Mouse (Mus musculus) CH12.LX (cell line): ENCODE data around the gene Cfap61. TPM values are rescaled to one million over a fixed set of nuclear protein-coding genes. Genes with fewer than 3 reads are reported as not detected.

Source experiments
- DNase-seq: peaks from one replicate; pipeline ENCODE4 v3.0.0-alpha.2; 2013; ENCODE audit errors: extremely low read depth
- H3K27ac ChIP-seq: 2 replicates; pipeline ENCODE4 v1.5.1; 2012; ENCODE audit warnings: low read depth, mild to moderate bottlenecking, control low read depth, moderate library complexity; ENCODE audit not compliant: insufficient read depth
- H3K27me3 ChIP-seq: replicated peaks from 2 replicates; pipeline ENCODE3; 2012; ENCODE audit warnings: inconsistent platforms
- H3K36me3 ChIP-seq, 2 experiments: replicated peaks in 1 of 2; 2 replicates each; pipeline versions ENCODE3 to v1.6.1; 2012; ENCODE audit warnings: inconsistent platforms in 1 of 2, low read length in 1 of 2, mild to moderate bottlenecking in 1 of 2, mixed read lengths in 1 of 2, moderate library complexity in 1 of 2; ENCODE audit not compliant: control insufficient read depth in 1 of 2, insufficient read depth in 1 of 2
- H3K4me1 ChIP-seq, 2 experiments: 2 replicates each; pipeline ENCODE4 v1.6.1; 2012; ENCODE audit warnings: inconsistent platforms in 1 of 2, moderate library complexity in 1 of 2; ENCODE audit not compliant: insufficient read depth in 2 of 2, control insufficient read depth in 1 of 2
- H3K4me2 ChIP-seq: 2 replicates; pipeline ENCODE4 v1.6.1; 2012; ENCODE audit warnings: low read depth, mild to moderate bottlenecking, control low read depth; ENCODE audit not compliant: poor library complexity, insufficient read depth, severe bottlenecking
- H3K4me3 ChIP-seq, 3 experiments: fragments of 150-350 bp in 1 of 3; sonication (generic) in 1 of 3; replicated peaks in 1 of 3; 2 replicates each; pipeline versions ENCODE3 to v1.5.1; 2011 to 2012; ENCODE audit warnings: low read depth in 2 of 3, low read length in 2 of 3, mild to moderate bottlenecking in 2 of 3, moderate library complexity in 2 of 3, control low read depth in 1 of 3, improper control_type of control experiment in 1 of 3, inconsistent platforms in 1 of 3, mixed read lengths in 1 of 3; ENCODE audit not compliant: poor library complexity in 1 of 3
- H3K79me2 ChIP-seq: replicated peaks from 2 replicates; pipeline ENCODE4 v1.6.1; 2012; ENCODE audit warnings: mild to moderate bottlenecking, moderate library complexity; ENCODE audit not compliant: control insufficient read depth, poor library complexity, insufficient read depth, severe bottlenecking; ENCODE audit errors: extremely low read depth
- H3K9ac ChIP-seq: 2 replicates; pipeline ENCODE4 v1.6.1; 2012; ENCODE audit warnings: low read depth, mild to moderate bottlenecking, control low read depth, moderate library complexity; ENCODE audit not compliant: insufficient read depth
- H3K9me3 ChIP-seq: replicated peaks from 2 replicates; pipeline ENCODE3; 2012; ENCODE audit warnings: low read length, inconsistent platforms, mixed read lengths
- CHD1 ChIP-seq: IDR thresholded peaks from 2 replicates; pipeline ENCODE4 v1.6.1; 2012; ENCODE audit warnings: low read depth, low read length, improper control_type of control experiment, inconsistent platforms
- CHD2 ChIP-seq: IDR thresholded peaks from 2 replicates; pipeline ENCODE4 v1.6.1; 2011; ENCODE audit warnings: low read length, improper control_type of control experiment
- CTCF ChIP-seq, 2 experiments: IDR thresholded peaks in 1 of 2; conservative IDR thresholded peaks in 1 of 2; 2 replicates each; pipeline ENCODE4 v1.5.1; 2011 to 2012; ENCODE audit warnings: low read depth in 2 of 2, low read length in 2 of 2, improper control_type of control experiment in 1 of 2, inconsistent platforms in 1 of 2, mild to moderate bottlenecking in 1 of 2, moderate library complexity in 1 of 2
- E2F4 ChIP-seq: IDR thresholded peaks from 2 replicates; pipeline ENCODE4 v1.6.1; 2011; ENCODE audit warnings: low read depth, low read length, improper control_type of control experiment; ENCODE audit not compliant: insufficient replicate concordance
- ELF1 ChIP-seq: IDR thresholded peaks from 2 replicates; pipeline ENCODE4 v1.6.1; 2014; ENCODE audit warnings: low read depth, mild to moderate bottlenecking, inconsistent platforms, low read length, improper control_type of control experiment
- ETS1 ChIP-seq: conservative IDR thresholded peaks from 2 replicates; pipeline ENCODE4 v1.6.1; 2012; ENCODE audit warnings: low read depth, mild to moderate bottlenecking, inconsistent platforms, low read length, improper control_type of control experiment, moderate library complexity
- GABPA ChIP-seq: IDR thresholded peaks from 2 replicates; pipeline ENCODE4 v1.6.1; 2012; ENCODE audit warnings: low read depth, low read length, improper control_type of control experiment, inconsistent platforms; ENCODE audit not compliant: insufficient replicate concordance
- HCFC1 ChIP-seq: IDR thresholded peaks from 2 replicates; pipeline ENCODE4 v1.6.1; 2012; ENCODE audit warnings: low read depth, mild to moderate bottlenecking, inconsistent platforms, low read length, improper control_type of control experiment
- IRF4 ChIP-seq: IDR thresholded peaks from 2 replicates; pipeline ENCODE4 v1.6.1; 2014; ENCODE audit warnings: low read depth, mild to moderate bottlenecking, inconsistent platforms, low read length, improper control_type of control experiment
- JUN ChIP-seq: IDR thresholded peaks from 2 replicates; pipeline ENCODE4 v1.6.1; 2011; ENCODE audit warnings: low read depth, mild to moderate bottlenecking, low read length, improper control_type of control experiment, moderate library complexity; ENCODE audit not compliant: insufficient read depth
- JUND ChIP-seq: conservative IDR thresholded peaks from 2 replicates; pipeline ENCODE4 v1.6.1; 2011; ENCODE audit warnings: low read depth, low read length, improper control_type of control experiment
- KAT2A ChIP-seq: IDR thresholded peaks from 2 replicates; pipeline ENCODE4 v1.6.1; 2012; ENCODE audit warnings: low read length, improper control_type of control experiment, inconsistent platforms; ENCODE audit not compliant: insufficient replicate concordance
- MAX ChIP-seq: IDR thresholded peaks from 2 replicates; pipeline ENCODE4 v1.6.1; 2011; ENCODE audit warnings: low read length, improper control_type of control experiment
- MAZ ChIP-seq: IDR thresholded peaks from 2 replicates; pipeline ENCODE4 v1.6.1; 2012; ENCODE audit warnings: low read depth, mild to moderate bottlenecking, inconsistent platforms, low read length, improper control_type of control experiment, moderate library complexity
- MEF2A ChIP-seq: IDR thresholded peaks from 2 replicates; pipeline ENCODE4 v1.6.1; 2014; ENCODE audit warnings: low read depth, mild to moderate bottlenecking, inconsistent platforms, low read length, improper control_type of control experiment, borderline replicate concordance
- MXI1 ChIP-seq: IDR thresholded peaks from 2 replicates; pipeline ENCODE4 v1.6.1; 2011; ENCODE audit warnings: mild to moderate bottlenecking, low read depth, low read length, improper control_type of control experiment
- NELFE ChIP-seq: IDR thresholded peaks from 2 replicates; pipeline ENCODE4 v1.6.1; 2011; ENCODE audit warnings: low read depth, low read length, improper control_type of control experiment
- POLR2AphosphoS2 ChIP-seq: IDR thresholded peaks from 2 replicates; pipeline ENCODE4 v1.6.1; 2011; ENCODE audit warnings: low read depth, low read length, improper control_type of control experiment
- RAD21 ChIP-seq: IDR thresholded peaks from 2 replicates; pipeline ENCODE4 v1.6.1; 2011; ENCODE audit warnings: low read depth, mild to moderate bottlenecking, low read length, improper control_type of control experiment, moderate library complexity
- SIN3A ChIP-seq: IDR thresholded peaks from 2 replicates; pipeline ENCODE4 v1.6.1; 2012; ENCODE audit warnings: low read length, improper control_type of control experiment, inconsistent platforms
- TBP ChIP-seq: conservative IDR thresholded peaks from 2 replicates; pipeline ENCODE4 v1.6.1; 2011; ENCODE audit warnings: low read depth, low read length, improper control_type of control experiment
- USF1 ChIP-seq: IDR thresholded peaks from 2 replicates; pipeline ENCODE4 v1.6.1; 2014; ENCODE audit warnings: low read depth, mild to moderate bottlenecking, inconsistent platforms, low read length, improper control_type of control experiment
- USF2 ChIP-seq: conservative IDR thresholded peaks from 2 replicates; pipeline ENCODE4 v1.6.1; 2011; ENCODE audit warnings: low read depth, low read length, improper control_type of control experiment
- ZC3H11A ChIP-seq: IDR thresholded peaks from 2 replicates; pipeline ENCODE4 v1.6.1; 2012; ENCODE audit warnings: low read depth, mild to moderate bottlenecking, inconsistent platforms, low read length, improper control_type of control experiment
- dilution Hi-C: fragments of 300-500 bp; cut with MboI; formaldehyde crosslinking; loops from 2 replicates; pipeline ENCODE4 v1.14.3; 2020; ENCODE audit warnings: low sequenced_read_pairs; ENCODE audit not compliant: extremely low pct_unique_long_range_greater_than_20kb, extremely low pct_ligation_motif_present
- in situ Hi-C: fragments of 300-500 bp; cut with MboI; formaldehyde crosslinking; loops from 3 replicates; pipeline ENCODE4 v1.14.3; 2019; ENCODE audit warnings: low sequenced_read_pairs, low pct_ligation_motif_present, low pct_unique_long_range_greater_than_20kb, mixed read lengths
- polyA plus RNA-seq: library from polyadenylated mRNA; unstranded; fragments of >175 nt; gene quantifications from 2 replicates; pipeline ENCODE4 v1.2.1, GENCODE M21; 2012; ENCODE audit warnings: low read depth; ENCODE audit not compliant: insufficient read length
- total RNA-seq, 2 experiments: library from RNA; depleted of rRNA; stranded (reverse); fragments of 300-350 nt in 1 of 2; fragments of >200 nt in 1 of 2; gene quantifications; 2 replicates each; pipeline ENCODE4 v1.2.3; 2012 to 2014

The Cfap61 gene
- total and polyA plus RNA-seq, 3 experiments, result 0.34 TPM; not detected in 2

DNA sequence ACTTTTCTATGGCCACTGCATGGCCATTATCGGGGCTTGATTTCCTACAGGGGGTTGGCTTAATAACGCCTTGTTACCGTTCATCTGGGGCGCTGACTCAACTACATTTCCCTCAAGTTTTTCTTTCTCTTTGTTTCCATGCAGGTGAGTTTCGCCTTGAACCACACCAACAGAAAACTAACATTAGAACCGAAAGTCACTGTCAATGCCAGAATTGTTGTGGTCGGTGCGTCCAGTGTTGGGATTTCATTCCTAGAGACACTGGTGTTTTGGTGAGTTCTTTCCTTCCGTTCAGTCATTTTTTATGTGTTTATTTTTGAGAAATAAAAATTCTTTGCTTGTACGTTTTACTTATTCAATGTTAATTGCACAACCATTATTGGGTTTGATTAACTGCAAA is 142.5 kb downstream of the Cfap61 start (continued):
- TF ChIP-seq HCFC1 (no peak), ELF1 (no peak), IRF4 (peak; percentile 89), NELFE (no peak), USF1 (no peak), MEF2A (peak; percentile 57; the same call in 1 of the 2 replicates), USF2 (no peak), SIN3A (0 out of 2 replicates have a peak, but pooled peaks have one; percentile 23), KAT2A (no peak), JUND (0 out of 2 replicates have a peak, but pooled peaks have one; percentile 61), CHD2 (no peak), JUN (peak; percentile 32; the same call in 1 of the 2 replicates), GABPA (no peak)

DNA sequence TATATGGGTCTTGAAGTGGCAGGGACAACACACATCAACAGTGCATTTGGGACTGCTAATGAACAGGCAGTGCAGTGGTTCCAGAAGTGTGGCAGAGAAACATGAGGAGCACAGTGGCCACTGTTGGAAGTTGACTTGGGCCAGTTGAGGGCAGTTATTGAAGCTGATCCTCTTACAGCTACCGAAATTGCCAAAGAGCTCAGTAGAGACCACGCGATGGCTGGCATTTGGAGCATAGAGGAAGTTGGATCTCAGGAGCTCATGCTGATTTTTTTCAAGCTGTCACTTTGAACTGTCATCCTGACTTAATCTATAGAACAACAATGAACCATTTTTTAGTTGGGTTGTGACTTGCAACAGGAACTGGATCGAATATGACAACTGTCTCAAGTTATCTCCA is 145.7 kb downstream of the Cfap61 start:
- H3K79me2 ChIP-seq, result no peaks in the 10 kb centered on the region
- no peaks in the 10 kb centered on the region for H3K9me3 ChIP-seq
- H3K4me2 ChIP-seq, result no peak overlapping the region
- no peak overlapping the region for H3K9ac ChIP-seq
- H3K36me3 ChIP-seq, result no peaks in the 10 kb centered on the region
- in situ Hi-C loops, result no loop called here
- TF ChIP-seq CHD1 (no peak), RAD21 (no peak), ZC3H11A (no peak), USF2 (no peak), TBP (no peak), POLR2AphosphoS2 (no peak), SIN3A (no peak), MAX (no peak), NELFE (no peak), E2F4 (no peak), USF1 (no peak), KAT2A (no peak), HCFC1 (no peak), MAZ (no peak), ETS1 (no peak), JUN (no peak), CTCF (conservative IDR thresholded peaks at IDR 0.05 in 1 of 2, IDR thresholded peaks at IDR 0.05 in 1 of 2; ENCODE audit: low read depth in 2 of 2, low read length in 2 of 2) (no peak), MXI1 (no peak), ELF1 (no peak)
- H3K4me1 ChIP-seq, result peaks cover 12 to 17% of the 10 kb centered on the region in 2 experiments
- H3K27ac ChIP-seq, result no peak overlapping the region
- no peak overlapping the region for H3K4me3 ChIP-seq
- no peak for DNase-seq
- dilution Hi-C loops, result no loop called here
- H3K27me3 ChIP-seq, result no peaks in the 10 kb centered on the region
